Comparison of ENCODE assay signal across 9 mouse cellular contexts in genomic region chr6:57533410-57533809, GRCm38 (mm10). TPM values are rescaled to one million over a fixed set of nuclear protein-coding genes. Genes with fewer than 3 reads are reported as not detected.
DNase-seq lines count a peak whose midpoint lies in the region; TF ChIP-seq lines count a peak whose summit lies in the region.
"Had no signal": no experiment of that assay in that cellular context is flagged by ENCODE, and none has a peak within 500 bp of the region (broad histone marks: within the 10 kb centered on the region; RNA-seq: fewer than 3 reads in every experiment).

No protein-coding gene starts in this region.

- peak overlapping the region; percentile 80 for H3K4me3 ChIP-seq in liver, adult 2 months (ENCODE audit: insufficient read depth, low read depth, low read length)
- no peak overlapping the region for H3K4me3 ChIP-seq in myocyte

- no peak overlapping the region for H3ac ChIP-seq in myocyte (ENCODE audit: control insufficient read depth, insufficient read length)

- peak overlapping the region; percentile 57 for H3K9ac ChIP-seq in liver, adult 2 months (ENCODE audit: low read depth, low read length)

- WGBS in liver, adult 2 months: 2% methylated on average over 2 of the region's 2 CpGs

- TF ChIP-seq CTCF in liver, adult 2 months (IDR thresholded peaks at IDR 0.05; ENCODE audit: low read depth, low read length): no peak

- 0 out of 2 replicates have a peak, but pooled peaks cover 2% of the 10 kb centered on the region for H3K36me3 ChIP-seq in liver, adult 2 months (ENCODE audit: control insufficient read depth, insufficient read depth, low read length)
- no peaks in the 10 kb centered on the region for H3K36me3 ChIP-seq in myocyte (ENCODE audit: control insufficient read depth, insufficient read depth)

- H3K27ac ChIP-seq in liver, adult 2 months (replicated peaks; ENCODE audit: insufficient read depth, low read depth, low read length): peak overlapping the region; percentile 60

- peaks cover 18% of the 10 kb centered on the region for H3K79me2 ChIP-seq in liver, adult 2 months (ENCODE audit: control insufficient read depth, insufficient read depth, low read length)
- H3K79me2 ChIP-seq in myocyte (ENCODE audit: control insufficient read depth, insufficient read depth): no peaks in the 10 kb centered on the region

- H3K27me3 ChIP-seq in liver, adult 2 months (ENCODE audit: control insufficient read depth, insufficient read depth, low read length): no peaks in the 10 kb centered on the region
- no peaks in the 10 kb centered on the region for H3K27me3 ChIP-seq in myocyte (ENCODE audit: control insufficient read depth, insufficient read depth, insufficient read length)

- DNase-seq in adrenal gland, adult 2 months: peak; percentile 17
- DNase-seq in adrenal gland, postnatal 10 days: no peak
- no peak for DNase-seq in liver, adult 2 months (ENCODE audit: extremely low read depth, low read depth, low spot score)
- no peak for DNase-seq in liver
- peak; percentile 28 for DNase-seq in induced T-regulatory cell, adult 2 months (ENCODE audit: low read depth)
- DNase-seq in testis, postnatal 10 days (ENCODE audit: low spot score): no peak
- no peak for DNase-seq in thymus, adult 18-20 months
- DNase-seq: layer of hippocampus, adult 9-11 months had no signal

- H3K4me1 ChIP-seq in liver, adult 2 months (ENCODE audit: control insufficient read depth, insufficient read depth, low read length): peaks cover 10% of the 10 kb centered on the region

- TF ChIP-seq POLR2A in liver, adult 2 months (IDR thresholded peaks at IDR 0.05; ENCODE audit: extremely low read depth, insufficient read depth, low read length): no peak
- TF ChIP-seq POLR2A in myocyte (IDR thresholded peaks at IDR 0.05; ENCODE audit: insufficient read length, low read depth): no peak

- H3K4me2 ChIP-seq in myocyte (ENCODE audit: low read depth): peak overlapping the region; percentile 97

TF ChIP-seq in myocyte, 11 proteins besides CTCF, POLR2A, EP300 and RAD21:
- TF ChIP-seq CEBPB (IDR thresholded peaks at IDR 0.05; ENCODE audit: insufficient read depth, poor library complexity, severe bottlenecking) (no peak), E2F4 (IDR thresholded peaks at IDR 0.05; ENCODE audit: insufficient read depth) (no peak), USF1 (IDR thresholded peaks at IDR 0.05; ENCODE audit: low read depth) (no peak), SRF (IDR thresholded peaks at IDR 0.05; ENCODE audit: control insufficient read depth, insufficient read length, low read depth) (no peak), MYOD1 (IDR thresholded peaks at IDR 0.05; ENCODE audit: control insufficient read depth in 1 of 3, insufficient read length in 2 of 3, low read depth in 2 of 3) (no peak), POLR2AphosphoS2 (IDR thresholded peaks at IDR 0.05; ENCODE audit: insufficient read length, low read depth) (no peak), TCF12 (IDR thresholded peaks at IDR 0.05; ENCODE audit: insufficient read depth, poor library complexity, severe bottlenecking) (no peak), MAX (IDR thresholded peaks at IDR 0.05; ENCODE audit: low read depth) (no peak), TCF3 (IDR thresholded peaks at IDR 0.05; ENCODE audit: insufficient read length, low read depth) (no peak)

RNA-seq across cellular contexts. Expression of gene Ppm1k, which starts 1.9 kb away (rescaled TPM):
- 10 to 100 TPM; 28.1 to 58.6 TPM for total RNA-seq in adrenal gland, adult 2 months (2021)
- polyA plus RNA-seq in adrenal gland, adult 2 months (2012; rRNA removed): 1.3 TPM in 2 replicates
- total RNA-seq in adrenal gland, postnatal 10 days (2021): 10 to 100 TPM; 34.1 to 45.0 TPM
- total RNA-seq in liver, adult 2 months (2014; rRNA removed): 137 and 148 TPM in 2 replicates
- 10.4 and 12.5 TPM in 2 replicates for polyA plus RNA-seq in liver, adult 2 months (2012; rRNA removed)
- polyA plus RNA-seq in myocyte (2012; fragmentation: generic; extraction: Trizol): 0.47 TPM

RNA-seq across cellular contexts. Expression of gene Herc6, which starts 47.4 kb away (rescaled TPM):
- total RNA-seq in adrenal gland, adult 2 months (2021): 10 to 100 TPM; 15.4 to 21.9 TPM
- 23.6 and 24.8 TPM in 2 replicates for polyA plus RNA-seq in adrenal gland, adult 2 months (2012; rRNA removed)
- 1 to 10 TPM; 8.3 to 8.8 TPM for total RNA-seq in adrenal gland, postnatal 10 days (2021)
- total RNA-seq in liver, adult 2 months (2014; rRNA removed): 13.2 and 18.6 TPM in 2 replicates
- polyA plus RNA-seq in liver, adult 2 months (2012; rRNA removed): 9.1 and 15.7 TPM in 2 replicates
- polyA plus RNA-seq in myocyte (2012; fragmentation: generic; extraction: Trizol): 0.44 TPM

Comparison
In these comparisons a context has a peak if more than half of its experiments do, and no peak if none do; other contexts are left out.
1. DNase-seq: peak in adrenal gland, adult 2 months (single experiment) and induced T-regulatory cell, adult 2 months (single experiment); none in adrenal gland, postnatal 10 days (single experiment), liver, adult 2 months (single experiment), liver (single experiment), testis, postnatal 10 days (single experiment) and thymus, adult 18-20 months (0 of 2).